Mouse (Mus musculus) liver, postnatal 0 days (tissue): ENCODE results near the gene Gm20388. TPM values are rescaled to one million over a fixed set of nuclear protein-coding genes. Genes with fewer than 3 reads are reported as not detected.
A peak's percentile ranks its signal among the peaks of the same experiment; 100 is the strongest.

Experiments
- ATAC-seq: fragments of 200-750 bp; cut with Nextera tagmentation; 2 replicates; pipeline ENCODE4 v1.8.0; 2017; ENCODE audit warnings: mild to moderate bottlenecking, moderate library complexity
- DNase-seq: peaks from one replicate; pipeline ENCODE4 v3.0.0-alpha.2; 2016
- H3K27ac ChIP-seq: fragments of 300-500 bp; sonication (generic); 2 replicates; pipeline ENCODE4 v1.5.1; 2014; ENCODE audit warnings: antibody characterized with exemption, moderate library complexity, mild to moderate bottlenecking, low read depth
- H3K27me3 ChIP-seq: fragments of 300-500 bp; sonication (generic); 2 replicates; pipeline ENCODE4 v1.6.1; 2014; ENCODE audit warnings: low read length, control low read depth, mixed read lengths; ENCODE audit not compliant: insufficient read depth
- H3K36me3 ChIP-seq: fragments of 300-500 bp; sonication (generic); replicated peaks from 2 replicates; pipeline ENCODE4 v1.6.1; 2014; ENCODE audit warnings: mild to moderate bottlenecking, control low read depth, low read length, moderate library complexity, mixed read lengths; ENCODE audit not compliant: insufficient read depth
- H3K4me1 ChIP-seq: fragments of 300-500 bp; sonication (generic); 2 replicates; pipeline ENCODE4 v1.6.1; 2014; ENCODE audit warnings: antibody characterized with exemption, mild to moderate bottlenecking, control low read depth; ENCODE audit not compliant: insufficient read depth
- H3K4me2 ChIP-seq: fragments of 300-500 bp; sonication (generic); 2 replicates; pipeline ENCODE4 v1.6.1; 2014; ENCODE audit warnings: low read depth, mild to moderate bottlenecking, low read length, moderate library complexity, mixed read lengths
- H3K4me3 ChIP-seq: fragments of 300-500 bp; sonication (generic); 2 replicates; pipeline ENCODE4 v1.5.1; 2014; ENCODE audit warnings: low read depth, low read length
- H3K9ac ChIP-seq: fragments of 300-500 bp; sonication (generic); replicated peaks from 2 replicates; pipeline ENCODE4 v1.6.1; 2014; ENCODE audit warnings: mild to moderate bottlenecking, moderate library complexity
- H3K9me3 ChIP-seq: fragments of 300-500 bp; sonication (generic); 2 replicates; pipeline ENCODE4 v1.6.1; 2016; ENCODE audit warnings: mild to moderate bottlenecking, control low read depth, low read length, mixed read lengths
- CTCF ChIP-seq: sonication (generic); IDR thresholded peaks from 2 replicates; pipeline ENCODE4 v1.5.1; 2016; ENCODE audit warnings: antibody characterized with exemption, low read depth
- EP300 ChIP-seq: IDR thresholded peaks from 2 replicates; pipeline ENCODE4 v1.6.1; 2016; ENCODE audit warnings: antibody characterized with exemption, low read depth, mild to moderate bottlenecking
- WGBS: fragments of 180-500 bp; shearing (Covaris S2); extraction: QIAGEN DNeasy Blood & Tissue Kit; methylation state at CpG from one replicate; pipeline ENCODE4 v1.1.7; 2014; ENCODE audit not compliant: insufficient replicate concordance; 5-methylcytosine and 5-hydroxymethylcytosine counted together
- polyA plus RNA-seq: library from polyadenylated mRNA; unstranded; fragments of >200 nt; fragmentation: Nextera tagmentation; extraction: Ambion mirVana; gene quantifications from 2 replicates; pipeline ENCODE4 v1.2.1, GENCODE M21; 2015

Gene Gm20388
- polyA plus RNA-seq, 1 experiment from 2014 or later: not detected

DNA sequence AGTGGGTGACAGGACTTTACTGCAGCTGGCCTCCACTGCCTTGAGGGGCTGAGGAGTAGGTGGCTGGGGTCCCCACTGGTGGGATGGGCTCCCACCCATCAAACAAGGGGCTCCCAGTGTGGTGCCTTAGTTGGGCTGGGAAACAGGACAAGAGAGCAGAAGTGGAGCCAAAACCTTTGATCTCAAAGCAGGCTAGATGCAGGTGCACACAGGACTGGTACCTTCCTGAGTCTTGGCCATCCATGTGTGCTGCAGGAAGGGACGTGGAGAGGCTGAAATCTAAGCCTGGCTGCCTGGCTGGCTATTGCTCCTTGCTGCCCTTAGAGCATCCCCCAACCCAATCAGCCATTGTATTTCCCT, 2941.9 kb downstream of the Gm20388 start:
- no peaks in the 10 kb centered on the region for H3K27me3 ChIP-seq

GRCm38 (mm10) chr8:122853340-122853771, 2942.7 kb downstream of the Gm20388 start:
- ATAC-seq (no peak), DNase-seq (no peak)
- Histone ChIP-seq H3K36me3 (no peaks in the 10 kb centered on the region), H3K4me3 (no peak overlapping the region), H3K27me3 (no peaks in the 10 kb centered on the region), H3K4me1 (peaks cover under 1% of the 10 kb centered on the region; the same call in 1 of the 2 replicates), H3K9me3 (no peaks in the 10 kb centered on the region), H3K4me2 (no peak overlapping the region), H3K9ac (no peak overlapping the region), H3K27ac (no peak overlapping the region)
- TF ChIP-seq EP300: no peak
- TF ChIP-seq CTCF: no peak
- WGBS: 46% methylated on average over 11 of the region's 11 CpGs

More for the DNA sequence above, 2941.9 kb downstream of the Gm20388 start:
- Histone ChIP-seq H3K4me1 (peaks cover 2% of the 10 kb centered on the region; the same call in 1 of the 2 replicates), H3K9me3 (no peaks in the 10 kb centered on the region), H3K27ac (no peak overlapping the region), H3K36me3 (no peaks in the 10 kb centered on the region), H3K9ac (no peak overlapping the region), H3K4me2 (no peak overlapping the region), H3K4me3 (no peak overlapping the region)
- ATAC-seq (no peak), DNase-seq (no peak)
- TF ChIP-seq EP300: no peak
- TF ChIP-seq CTCF: no peak
- 50% methylated on average over 1 of the region's 1 CpGs for WGBS

DNA sequence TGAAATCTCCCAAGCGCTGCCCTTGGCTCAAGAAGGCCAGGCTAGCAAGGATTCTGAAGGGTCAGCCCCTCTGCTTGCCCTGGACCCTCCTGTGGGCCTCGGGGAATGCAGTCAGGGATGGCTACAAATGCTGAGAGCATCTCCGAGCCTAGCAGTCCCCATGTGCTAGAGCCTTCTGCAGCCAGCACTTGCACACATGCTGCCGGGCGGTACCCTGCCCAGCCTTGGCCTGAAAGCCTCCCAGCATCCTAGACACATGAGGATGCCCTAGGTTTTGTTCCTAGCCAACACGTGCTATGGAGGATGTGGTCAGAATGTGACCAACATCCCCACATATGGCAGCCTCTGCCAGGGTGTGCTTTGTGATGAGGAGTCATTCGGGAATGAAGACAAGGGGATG, 2943.7 kb downstream of the Gm20388 start:
- WGBS: 60% methylated on average over 7 of the region's 7 CpGs
- DNase-seq (no peak), ATAC-seq (no peak)
- no peak overlapping the region for H3K27ac ChIP-seq
- H3K27me3 ChIP-seq: no peaks in the 10 kb centered on the region
- no peaks in the 10 kb centered on the region for H3K36me3 ChIP-seq
- no peaks in the 10 kb centered on the region for H3K4me1 ChIP-seq
- no peak overlapping the region for H3K9ac ChIP-seq
- H3K4me3 ChIP-seq: no peak overlapping the region
- H3K4me2 ChIP-seq: no peak overlapping the region
- no peaks in the 10 kb centered on the region for H3K9me3 ChIP-seq
- TF ChIP-seq CTCF (no peak), EP300 (no peak)

DNA sequence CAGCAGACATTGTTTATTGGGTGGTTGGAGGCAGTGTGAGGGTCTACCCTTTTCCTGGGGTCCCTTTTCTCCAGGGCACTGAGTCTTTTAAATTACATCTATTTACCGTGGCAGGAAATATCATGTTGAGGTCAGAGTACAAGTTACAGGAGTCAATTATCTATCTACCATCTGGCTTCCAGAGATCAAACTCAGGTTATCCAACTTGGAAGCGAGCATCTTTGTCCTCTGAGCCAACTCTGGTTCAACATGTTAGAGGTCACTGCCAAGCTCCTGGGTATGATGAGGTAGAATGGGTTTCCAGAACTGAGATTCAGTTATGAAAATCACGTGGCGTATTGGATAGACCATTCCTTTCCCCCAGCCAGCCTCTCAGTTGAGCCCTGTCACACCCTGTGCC, 2944.5 kb downstream of the Gm20388 start:
- Histone ChIP-seq H3K4me3 (no peak overlapping the region), H3K4me2 (no peak overlapping the region), H3K9ac (no peak overlapping the region), H3K36me3 (no peaks in the 10 kb centered on the region), H3K4me1 (no peaks in the 10 kb centered on the region), H3K27me3 (no peaks in the 10 kb centered on the region), H3K9me3 (no peaks in the 10 kb centered on the region), H3K27ac (no peak overlapping the region)
- ATAC-seq (no peak), DNase-seq (no peak)
- WGBS: 73% methylated on average over 4 of the region's 4 CpGs
- TF ChIP-seq EP300 (no peak), CTCF (no peak)

DNA sequence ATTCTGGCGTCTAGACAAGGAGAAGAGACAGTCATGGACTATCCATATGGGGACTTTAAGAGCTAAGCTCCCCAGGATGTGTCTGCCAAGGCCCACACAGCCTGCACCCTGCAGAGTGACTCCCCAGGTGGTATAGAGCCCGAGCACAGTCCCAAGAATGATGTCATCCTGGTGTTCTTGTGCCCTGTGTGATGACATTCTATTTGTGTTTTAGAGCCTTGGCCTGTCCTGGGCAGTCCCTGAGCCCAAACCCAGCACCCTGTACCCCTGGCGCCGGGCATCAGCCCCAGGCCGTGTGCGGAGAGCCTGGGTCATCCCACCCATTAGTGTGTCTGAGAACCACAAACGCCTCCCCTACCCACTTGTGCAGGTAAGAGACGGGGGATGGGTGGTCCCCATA, 2945.6 kb downstream of the Gm20388 start:
- ATAC-seq: no peak
- H3K4me2 ChIP-seq: no peak overlapping the region
- 76% methylated on average over 8 of the region's 8 CpGs for WGBS
- no peaks in the 10 kb centered on the region for H3K4me1 ChIP-seq
- TF ChIP-seq EP300 (no peak), CTCF (no peak)
- H3K9me3 ChIP-seq: no peaks in the 10 kb centered on the region
- H3K9ac ChIP-seq: no peak overlapping the region
- H3K27me3 ChIP-seq: no peaks in the 10 kb centered on the region
- H3K4me3 ChIP-seq: no peak overlapping the region
- H3K36me3 ChIP-seq: no peaks in the 10 kb centered on the region
- DNase-seq: no peak
- no peak overlapping the region for H3K27ac ChIP-seq

- H3K27me3 ChIP-seq: 0 out of 2 replicates have a peak, but pooled peaks cover 3% of the 10 kb centered on the region
- no peak overlapping the region for H3K9ac ChIP-seq
- no peaks in the 10 kb centered on the region for H3K4me1 ChIP-seq
Measured at GRCm38 (mm10) chr8:122859843-122860242, 2949.2 kb downstream of the Gm20388 start.

GRCm38 (mm10) chr8:122864719-122865129, 2954.1 kb downstream of the Gm20388 start:
- no peaks in the 10 kb centered on the region for H3K36me3 ChIP-seq
- H3K4me1 ChIP-seq: peaks cover 2% of the 10 kb centered on the region
- peak overlapping the region; percentile 36 for H3K4me2 ChIP-seq
- ATAC-seq (0 out of 2 replicates have a peak, but pooled peaks have one; percentile 15), DNase-seq (no peak)
- H3K27me3 ChIP-seq: 0 out of 2 replicates have a peak, but pooled peaks cover 6% of the 10 kb centered on the region
- no peak overlapping the region for H3K27ac ChIP-seq
- H3K9me3 ChIP-seq: no peaks in the 10 kb centered on the region
- TF ChIP-seq CTCF (no peak), EP300 (no peak)
- WGBS: 57% methylated on average over 26 of the region's 26 CpGs
- H3K4me3 ChIP-seq: no peak overlapping the region
- H3K9ac ChIP-seq: no peak overlapping the region

More at GRCm38 (mm10) chr8:122859843-122860242, 2949.2 kb downstream of the Gm20388 start:
- Histone ChIP-seq H3K4me2 (no peak overlapping the region), H3K36me3 (no peaks in the 10 kb centered on the region), H3K9me3 (no peaks in the 10 kb centered on the region), H3K27ac (no peak overlapping the region), H3K4me3 (no peak overlapping the region)
- 57% methylated on average over 13 of the region's 13 CpGs for WGBS
- no peak for ATAC-seq
- no peak for DNase-seq
- TF ChIP-seq CTCF (no peak), EP300 (no peak)
